Mouse (Mus musculus) lung, adult 2 months (tissue): ENCODE data around the gene Susd1.

Experiments used
- CTCF ChIP-seq: fragments of 200-500 bp; IDR thresholded peaks from 2 replicates; pipeline ENCODE4 v1.5.1; 2011; ENCODE audit warnings: mild to moderate bottlenecking, low read length, control low read depth; ENCODE audit not compliant: insufficient read depth
- POLR2A ChIP-seq: fragments of 200-500 bp; IDR thresholded peaks from 2 replicates; pipeline ENCODE4 v1.6.1; 2011; ENCODE audit warnings: low read depth, mild to moderate bottlenecking, control low read depth, low read length, borderline replicate concordance; ENCODE audit errors: extremely low read depth

GRCm38 (mm10) chr4:59333424-59333895 is 105.0 kb downstream of the Susd1 start:
- TF ChIP-seq CTCF (no peak), POLR2A (no peak)
